In genomic region chr4:124987711-124988097, GRCm38 (mm10) we compare ENCODE assay signal across 17 mouse cellular contexts. TPM values are rescaled to one million over a fixed set of nuclear protein-coding genes. Genes with fewer than 3 reads are reported as not detected.
DNase-seq lines count a peak whose midpoint lies in the region; ATAC-seq and TF ChIP-seq lines count a peak whose summit lies in the region.
"Had no signal": no experiment of that assay in that cellular context is flagged by ENCODE, and none has a peak within 500 bp of the region (broad histone marks: within the 10 kb centered on the region; RNA-seq: fewer than 3 reads in every experiment).

No protein-coding gene starts in this region.

- H3K9ac ChIP-seq in heart, embryonic 13.5 days, result no peak overlapping the region
- no peak overlapping the region for H3K9ac ChIP-seq in heart, embryonic 11.5 days (ENCODE audit: low read depth, low read length)
- H3K9ac ChIP-seq in lung, embryonic 14.5 days, result no peak overlapping the region
- H3K9ac ChIP-seq: hindbrain, embryonic 15.5 days; liver, embryonic 12.5 days had no signal

- H3K4me1 ChIP-seq in heart, embryonic 13.5 days, result peaks cover 43% of the 10 kb centered on the region
- H3K4me1 ChIP-seq in heart, embryonic 11.5 days (ENCODE audit: control insufficient read depth, insufficient read depth, low read length), result peaks cover 23% of the 10 kb centered on the region; the same call in 1 of the 2 replicates
- H3K4me1 ChIP-seq in lung, embryonic 14.5 days (ENCODE audit: insufficient read depth), result peaks cover 33% of the 10 kb centered on the region; the same call in 1 of the 2 replicates
- peaks cover 3% of the 10 kb centered on the region; the same call in 1 of the 2 replicates for H3K4me1 ChIP-seq in brown adipose tissue, adult 24 weeks (ENCODE audit: control insufficient read depth, insufficient read depth, insufficient read length, low read length)
- H3K4me1 ChIP-seq in embryonic facial prominence, embryonic 10.5 days, result peaks cover 78% of the 10 kb centered on the region

- H3K27me3 ChIP-seq in heart, embryonic 13.5 days (replicated peaks), result peaks cover 98% of the 10 kb centered on the region
- H3K27me3 ChIP-seq in heart, embryonic 11.5 days (ENCODE audit: control insufficient read depth, insufficient read depth, low read length), result peaks cover 89% of the 10 kb centered on the region
- peaks cover 60% of the 10 kb centered on the region for H3K27me3 ChIP-seq in lung, embryonic 14.5 days (ENCODE audit: insufficient read depth, low read length)
- peaks cover 97% of the 10 kb centered on the region for H3K27me3 ChIP-seq in embryonic facial prominence, embryonic 10.5 days (replicated peaks; ENCODE audit: low read depth, poor library complexity, severe bottlenecking)

- H3K27ac ChIP-seq in heart, embryonic 13.5 days (replicated peaks), result no peak overlapping the region
- no peak overlapping the region for H3K27ac ChIP-seq in heart, embryonic 11.5 days (ENCODE audit: low read depth, low read length)
- H3K27ac ChIP-seq in lung, embryonic 14.5 days (ENCODE audit: low read depth), result no peak overlapping the region
- H3K27ac ChIP-seq in brown adipose tissue, adult 24 weeks (replicated peaks; ENCODE audit: low read depth, low read length), result no peak overlapping the region
- H3K27ac ChIP-seq in embryonic facial prominence, embryonic 10.5 days (replicated peaks), result no peak overlapping the region
- H3K27ac ChIP-seq: hindbrain, embryonic 15.5 days; liver, embryonic 12.5 days had no signal

- peak overlapping the region; percentile 38 for H3K4me2 ChIP-seq in heart, embryonic 13.5 days
- H3K4me2 ChIP-seq in heart, embryonic 11.5 days, result no peak overlapping the region
- H3K4me2 ChIP-seq in lung, embryonic 14.5 days, result peak overlapping the region; percentile 70

- DNase-seq in lung, embryonic 14.5 days, result peak; percentile 8
- no peak for DNase-seq in lung, adult 18-20 months
- DNase-seq in embryonic facial prominence, embryonic 10.5 days (ENCODE audit: low spot score), result no peak
- no peak for DNase-seq in liver
- no peak for DNase-seq in cerebellum, postnatal 14 days
- DNase-seq: adrenal gland, postnatal 36 days; cerebellum, adult 8-10 months; heart, postnatal 10 days; kidney, adult 18-20 months; thymus, adult 18-20 months had no signal

- 9% methylated on average over 10 of the region's 10 CpGs for WGBS in heart, embryonic 13.5 days
- 6% methylated on average over 10 of the region's 10 CpGs for WGBS in heart, embryonic 11.5 days (ENCODE audit: insufficient replicate concordance)
- 13% methylated on average over 10 of the region's 10 CpGs for WGBS in lung, embryonic 14.5 days
- 6% methylated on average over 10 of the region's 10 CpGs for WGBS in embryonic facial prominence, embryonic 10.5 days

- TF ChIP-seq CTCF in lung, embryonic 14.5 days (IDR thresholded peaks at IDR 0.05; ENCODE audit: low read depth), result no peak

- H3K36me3 ChIP-seq in heart, embryonic 13.5 days, result no peaks in the 10 kb centered on the region
- H3K36me3 ChIP-seq in heart, embryonic 11.5 days (ENCODE audit: control insufficient read depth, insufficient read depth, low read length), result no peaks in the 10 kb centered on the region
- H3K36me3 ChIP-seq in lung, embryonic 14.5 days (ENCODE audit: insufficient read depth), result no peaks in the 10 kb centered on the region
- no peaks in the 10 kb centered on the region for H3K36me3 ChIP-seq in embryonic facial prominence, embryonic 10.5 days (replicated peaks)
- H3K36me3 ChIP-seq: hindbrain, embryonic 15.5 days; liver, embryonic 12.5 days had no signal

- H3K4me3 ChIP-seq in heart, embryonic 13.5 days, result peak overlapping the region; percentile 54; the same call in 1 of the 2 replicates
- no peak overlapping the region for H3K4me3 ChIP-seq in heart, embryonic 11.5 days (ENCODE audit: low read depth, low read length)
- peak overlapping the region; percentile 52 for H3K4me3 ChIP-seq in lung, embryonic 14.5 days (ENCODE audit: low read depth, low read length)
- peak overlapping the region; percentile 37 for H3K4me3 ChIP-seq in brown adipose tissue, adult 24 weeks (ENCODE audit: insufficient read depth, low read depth, low read length)
- peak overlapping the region; percentile 62; the same call in 1 of the 2 replicates for H3K4me3 ChIP-seq in embryonic facial prominence, embryonic 10.5 days
- H3K4me3 ChIP-seq: myocyte had no signal

- no peaks in the 10 kb centered on the region for H3K9me3 ChIP-seq in heart, embryonic 13.5 days
- H3K9me3 ChIP-seq in heart, embryonic 11.5 days (replicated peaks; ENCODE audit: control insufficient read depth, low read length), result no peaks in the 10 kb centered on the region
- no peaks in the 10 kb centered on the region for H3K9me3 ChIP-seq in lung, embryonic 14.5 days (ENCODE audit: low read depth, low read length)
- no peaks in the 10 kb centered on the region for H3K9me3 ChIP-seq in embryonic facial prominence, embryonic 10.5 days
- H3K9me3 ChIP-seq: hindbrain, embryonic 15.5 days; liver, embryonic 12.5 days had no signal

- ATAC-seq in heart, embryonic 13.5 days (ENCODE audit: extremely low read depth, insufficient number of reproducible peaks, low FRiP score, low TSS enrichment), result no peak
- no peak for ATAC-seq in heart, embryonic 11.5 days (replicated peaks; ENCODE audit: insufficient number of reproducible peaks, low FRiP score, low TSS enrichment)
- ATAC-seq in lung, embryonic 14.5 days (ENCODE audit: insufficient read depth), result no peak
- ATAC-seq: liver, embryonic 12.5 days; lung, postnatal 0 days had no signal

RNA-seq across cellular contexts. Expression of gene Rspo1, which starts 1.5 kb away (rescaled TPM):
- polyA plus RNA-seq in heart, embryonic 13.5 days (2015; fragmentation: Nextera tagmentation; extraction: Ambion mirVana), result 7.3 and 9.1 TPM in 2 replicates
- 6.9 and 10.4 TPM in 2 replicates for polyA plus RNA-seq in heart, embryonic 11.5 days (2014; fragmentation: Nextera tagmentation; extraction: Ambion mirVana)
- 12.8 and 16.0 TPM in 2 replicates for polyA plus RNA-seq in lung, embryonic 14.5 days (2014; fragmentation: Nextera tagmentation; extraction: Ambion mirVana)
- polyA plus RNA-seq in brown adipose tissue, adult 24 weeks (2012; ENCODE audit: insufficient read depth, insufficient read length, missing spikeins), result not detected in 2 replicates
- polyA plus RNA-seq in embryonic facial prominence, embryonic 10.5 days (2016; fragmentation: Nextera tagmentation; extraction: Ambion mirVana), result 8.2 TPM in 2 replicates

RNA-seq across cellular contexts. Expression of gene Gnl2, which starts 28.7 kb away (rescaled TPM):
- polyA plus RNA-seq in heart, embryonic 13.5 days (2015; fragmentation: Nextera tagmentation; extraction: Ambion mirVana), result 54.8 and 56.4 TPM in 2 replicates
- polyA plus RNA-seq in heart, embryonic 11.5 days (2014; fragmentation: Nextera tagmentation; extraction: Ambion mirVana), result 61.9 and 65.9 TPM in 2 replicates
- polyA plus RNA-seq in lung, embryonic 14.5 days (2014; fragmentation: Nextera tagmentation; extraction: Ambion mirVana), result 80.7 and 81.9 TPM in 2 replicates
- polyA plus RNA-seq in brown adipose tissue, adult 24 weeks (2012; ENCODE audit: insufficient read depth, insufficient read length, missing spikeins), result 25.0 and 26.6 TPM in 2 replicates
- polyA plus RNA-seq in embryonic facial prominence, embryonic 10.5 days (2016; fragmentation: Nextera tagmentation; extraction: Ambion mirVana), result 93.7 and 101 TPM in 2 replicates

RNA-seq across cellular contexts. Expression of gene Cdca8, which starts 48.6 kb away (rescaled TPM):
- polyA plus RNA-seq in heart, embryonic 13.5 days (2015; fragmentation: Nextera tagmentation; extraction: Ambion mirVana), result 111 and 113 TPM in 2 replicates
- 131 and 136 TPM in 2 replicates for polyA plus RNA-seq in heart, embryonic 11.5 days (2014; fragmentation: Nextera tagmentation; extraction: Ambion mirVana)
- polyA plus RNA-seq in lung, embryonic 14.5 days (2014; fragmentation: Nextera tagmentation; extraction: Ambion mirVana), result 157 and 169 TPM in 2 replicates
- polyA plus RNA-seq in brown adipose tissue, adult 24 weeks (2012; ENCODE audit: insufficient read depth, insufficient read length, missing spikeins), result not detected in 2 replicates
- 230 and 239 TPM in 2 replicates for polyA plus RNA-seq in embryonic facial prominence, embryonic 10.5 days (2016; fragmentation: Nextera tagmentation; extraction: Ambion mirVana)

RNA-seq across cellular contexts. Expression of gene 9930104L06Rik, which starts 50.9 kb away (rescaled TPM):
- polyA plus RNA-seq in heart, embryonic 13.5 days (2015; fragmentation: Nextera tagmentation; extraction: Ambion mirVana), result 10.0 and 10.5 TPM in 2 replicates
- 3.2 and 5.4 TPM in 2 replicates for polyA plus RNA-seq in heart, embryonic 11.5 days (2014; fragmentation: Nextera tagmentation; extraction: Ambion mirVana)
- 3.6 and 3.9 TPM in 2 replicates for polyA plus RNA-seq in lung, embryonic 14.5 days (2014; fragmentation: Nextera tagmentation; extraction: Ambion mirVana)
- polyA plus RNA-seq in brown adipose tissue, adult 24 weeks (2012; ENCODE audit: insufficient read depth, insufficient read length, missing spikeins), result 3.9 and 7.2 TPM in 2 replicates
- 17.6 and 18.0 TPM in 2 replicates for polyA plus RNA-seq in embryonic facial prominence, embryonic 10.5 days (2016; fragmentation: Nextera tagmentation; extraction: Ambion mirVana)

Comparison
In these comparisons a context has a peak if more than half of its experiments do, and no peak if none do; other contexts are left out.
1. RNA of gene Cdca8, which starts 48.6 kb away (polyA plus RNA-seq): 230 to 239 TPM in embryonic facial prominence, embryonic 10.5 days, 157 to 169 TPM in lung, embryonic 14.5 days, 131 to 136 TPM in heart, embryonic 11.5 days and 111 to 113 TPM in heart, embryonic 13.5 days; not detected in brown adipose tissue, adult 24 weeks; every median in the first group is over 10 times any median in the second.